Mouse (Mus musculus) ES-E14 (cell line): ENCODE data around the gene Dcun1d2. TPM values are rescaled to one million over a fixed set of nuclear protein-coding genes. Genes with fewer than 3 reads are reported as not detected.

Experiments
- DNase-seq: peaks from one replicate; pipeline ENCODE4 v3.0.0-alpha.2; 2013; ENCODE audit warnings: low read depth, low spot score
- H3K27ac ChIP-seq: 2 replicates; pipeline ENCODE4 v1.5.1; 2012; ENCODE audit warnings: low read depth, mild to moderate bottlenecking, low read length, moderate library complexity, mixed read lengths; ENCODE audit not compliant: poor library complexity, insufficient read depth, severe bottlenecking
- H3K36me3 ChIP-seq: 2 replicates; pipeline ENCODE4 v1.6.1; 2012; ENCODE audit warnings: mild to moderate bottlenecking, low read length, moderate library complexity, mixed read lengths; ENCODE audit not compliant: control insufficient read depth, poor library complexity, insufficient read depth, severe bottlenecking
- H3K4me1 ChIP-seq, 2 experiments: fragments of 150-350 bp in 1 of 2; sonication (generic) in 1 of 2; 2 replicates each; pipeline ENCODE4 v1.6.1; 2012; ENCODE audit warnings: low read length in 2 of 2, mild to moderate bottlenecking in 1 of 2, mixed read lengths in 1 of 2; ENCODE audit not compliant: control insufficient read depth in 2 of 2, insufficient read depth in 2 of 2, poor library complexity in 1 of 2
- H3K4me3 ChIP-seq, 2 experiments: fragments of 150-350 bp in 1 of 2; sonication (generic) in 1 of 2; 2 replicates each; pipeline ENCODE4 v1.5.1; 2012; ENCODE audit warnings: low read length in 2 of 2, low read depth in 1 of 2, mild to moderate bottlenecking in 1 of 2, mixed read lengths in 1 of 2; ENCODE audit not compliant: insufficient read depth in 1 of 2, poor library complexity in 1 of 2, severe bottlenecking in 1 of 2
- H3K9ac ChIP-seq: 2 replicates; pipeline ENCODE4 v1.6.1; 2012; ENCODE audit warnings: low read depth, mild to moderate bottlenecking, low read length, mixed read lengths; ENCODE audit not compliant: poor library complexity, insufficient read depth, severe bottlenecking
- H3K9me3 ChIP-seq: fragments of 150-350 bp; sonication (generic); 2 replicates; pipeline ENCODE4 v1.6.1; 2012; ENCODE audit warnings: low read depth, mild to moderate bottlenecking, low read length; ENCODE audit not compliant: control insufficient read depth, insufficient read depth
- CHD2 ChIP-seq: IDR thresholded peaks from 2 replicates; pipeline ENCODE4 v1.6.1; 2014; ENCODE audit warnings: mild to moderate bottlenecking, low read depth, low read length, inconsistent platforms
- HCFC1 ChIP-seq: IDR thresholded peaks from 2 replicates; pipeline ENCODE4 v1.6.1; 2012; ENCODE audit warnings: low read length, inconsistent platforms, borderline replicate concordance; ENCODE audit not compliant: insufficient read depth
- MAFK ChIP-seq: IDR thresholded peaks from 2 replicates; pipeline ENCODE4 v1.6.1; 2014; ENCODE audit warnings: mild to moderate bottlenecking, low read depth, low read length, inconsistent platforms; ENCODE audit not compliant: insufficient read depth
- ZC3H11A ChIP-seq: IDR thresholded peaks from 2 replicates; pipeline ENCODE4 v1.6.1; 2012; ENCODE audit warnings: low read depth, mild to moderate bottlenecking, inconsistent platforms, low read length, borderline replicate concordance
- ZNF384 ChIP-seq: IDR thresholded peaks from 2 replicates; pipeline ENCODE4 v1.6.1; 2012; ENCODE audit warnings: low read depth, low read length, inconsistent platforms
- in situ Hi-C, 2 experiments: fragments of 600-800 bp; cut with MboI; formaldehyde crosslinking; loops; one replicate each; pipeline ENCODE4 v1.15.1; 2025; ENCODE audit warnings: low sequenced_read_pairs in 2 of 2, inconsistent platforms in 1 of 2; ENCODE audit not compliant: unreplicated experiment in 2 of 2
- total RNA-seq: library from RNA; depleted of rRNA; stranded (reverse); fragments of 300-350 nt; gene quantifications from 2 replicates; pipeline ENCODE4 v1.2.3, GENCODE M21; 2012

The Dcun1d2 gene
- total RNA-seq, 1 experiment = 12.3 TPM

DNA sequence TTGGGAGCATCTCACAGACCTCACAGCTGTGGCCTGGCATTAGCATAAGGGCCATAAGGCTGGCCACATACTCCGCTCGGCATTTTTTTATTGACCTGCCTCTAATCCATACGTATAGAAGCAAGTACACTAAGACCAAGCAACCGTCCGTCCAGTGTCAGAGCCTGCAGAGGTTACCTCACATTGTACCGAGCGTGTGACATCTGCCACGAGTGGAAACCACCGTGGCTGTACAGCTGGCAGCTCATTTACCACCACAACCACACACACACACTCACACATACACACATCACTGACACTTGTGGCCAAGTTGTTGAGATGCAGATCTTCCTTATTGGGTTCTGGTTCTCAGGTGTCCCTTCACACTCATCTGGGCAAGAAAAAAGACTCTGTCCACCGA lies 28.7 kb upstream of the Dcun1d2 start:
- in situ Hi-C loops = no loop called here
- H3K4me1 ChIP-seq = peaks cover 0 to 2% of the 10 kb centered on the region in 2 experiments; a peak in 1 of 4 replicates
- H3K9me3 ChIP-seq = no peaks in the 10 kb centered on the region
- H3K36me3 ChIP-seq = no peaks in the 10 kb centered on the region; the same call in 1 of the 2 replicates
- H3K27ac ChIP-seq = no peak overlapping the region
- no peak for DNase-seq
- H3K9ac ChIP-seq = no peak overlapping the region
- TF ChIP-seq CHD2 = no peak
- no peak for TF ChIP-seq HCFC1
- TF ChIP-seq MAFK = no peak
- TF ChIP-seq ZNF384 = no peak
- no peak for TF ChIP-seq ZC3H11A
- H3K4me3 ChIP-seq = no peak overlapping the region

DNA sequence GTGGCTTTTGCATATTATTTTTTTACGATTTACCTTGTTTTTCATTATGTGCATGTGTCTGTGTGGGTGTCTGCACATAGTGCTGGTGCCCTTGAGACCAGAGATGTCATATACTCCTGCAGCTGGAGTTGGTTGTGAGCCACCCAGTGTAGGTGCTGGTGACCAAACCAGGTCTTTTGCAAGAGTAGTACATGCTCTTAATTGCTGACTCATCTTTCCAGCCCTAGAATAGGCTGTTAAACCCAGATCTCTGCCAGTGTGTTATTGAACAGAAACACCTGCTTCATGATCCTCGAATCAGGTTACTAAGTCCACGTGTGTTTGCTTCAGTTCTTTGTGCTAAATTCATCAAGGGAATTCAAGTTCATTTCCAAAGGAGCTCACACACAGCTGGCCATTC lies 27.0 kb upstream of the Dcun1d2 start:
- Histone ChIP-seq H3K36me3 (no peaks in the 10 kb centered on the region; the same call in 1 of the 2 replicates), H3K4me3 (no peak overlapping the region), H3K9ac (no peak overlapping the region), H3K27ac (no peak overlapping the region), H3K9me3 (no peaks in the 10 kb centered on the region), H3K4me1 (peaks cover 0 to 2% of the 10 kb centered on the region in 2 experiments; a peak in 1 of 4 replicates)
- in situ Hi-C loops = no loop called here
- TF ChIP-seq MAFK (no peak), ZC3H11A (no peak), CHD2 (no peak), ZNF384 (no peak), HCFC1 (no peak)
- DNase-seq = no peak

GRCm38 (mm10) chr8:13306916-13307315 lies 19.0 kb upstream of the Dcun1d2 start:
- no peak overlapping the region for H3K27ac ChIP-seq
- TF ChIP-seq CHD2 (no peak), HCFC1 (no peak), ZC3H11A (no peak), MAFK (no peak), ZNF384 (no peak)
- no peak overlapping the region for H3K9ac ChIP-seq
- no peak for DNase-seq
- in situ Hi-C loops = no loop called here
- H3K36me3 ChIP-seq = no peaks in the 10 kb centered on the region; the same call in 1 of the 2 replicates
- no peak overlapping the region for H3K4me3 ChIP-seq
- H3K9me3 ChIP-seq = no peaks in the 10 kb centered on the region
- no peaks in the 10 kb centered on the region for H3K4me1 ChIP-seq

DNA sequence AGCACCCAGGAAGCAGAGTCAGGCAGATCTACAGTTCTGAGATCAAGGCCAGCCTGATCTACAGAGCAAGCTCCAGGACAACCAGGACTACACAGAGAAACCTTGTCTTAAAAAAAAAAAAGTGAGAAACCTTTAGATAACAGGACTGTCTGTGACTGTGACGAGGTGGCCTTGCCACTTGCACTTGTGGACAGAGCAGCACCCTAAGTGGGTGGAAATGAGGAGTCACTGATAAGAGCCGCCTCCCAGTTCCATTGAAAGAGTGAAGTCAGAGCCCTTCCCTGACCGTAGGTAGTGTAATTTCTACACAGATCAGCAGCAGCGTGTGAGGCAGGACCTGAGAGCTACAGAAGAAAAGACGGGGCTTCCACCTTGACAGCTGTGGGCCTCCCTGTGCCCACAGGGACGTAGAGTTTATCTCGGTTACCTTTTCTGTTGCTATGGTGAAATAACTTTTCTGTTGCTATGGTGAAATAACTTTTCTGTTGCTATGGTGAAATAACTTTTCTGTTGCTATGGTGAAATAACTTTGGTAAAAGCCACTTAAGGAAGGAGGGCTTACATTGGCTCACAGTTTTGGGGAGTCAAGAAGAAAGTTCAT lies 18.5 kb upstream of the Dcun1d2 start:
- TF ChIP-seq CHD2 = no peak
- no peak overlapping the region for H3K27ac ChIP-seq

GRCm38 (mm10) chr8:13305884-13306283 lies 18.0 kb upstream of the Dcun1d2 start:
- no peak overlapping the region for H3K4me3 ChIP-seq
- H3K9ac ChIP-seq = no peak overlapping the region
- DNase-seq = no peak
- TF ChIP-seq CHD2 = no peak
- no peak for TF ChIP-seq HCFC1
- no peak for TF ChIP-seq MAFK
- no peak for TF ChIP-seq ZC3H11A
- no peak for TF ChIP-seq ZNF384
- in situ Hi-C loops = no loop called here
- H3K4me1 ChIP-seq = no peaks in the 10 kb centered on the region
- H3K27ac ChIP-seq = no peak overlapping the region
- no peaks in the 10 kb centered on the region for H3K9me3 ChIP-seq
- H3K36me3 ChIP-seq = no peaks in the 10 kb centered on the region; the same call in 1 of the 2 replicates

More for the DNA sequence above, 18.5 kb upstream of the Dcun1d2 start:
- H3K9me3 ChIP-seq = no peaks in the 10 kb centered on the region
- H3K36me3 ChIP-seq = no peaks in the 10 kb centered on the region; the same call in 1 of the 2 replicates
- no peak overlapping the region for H3K4me3 ChIP-seq
- in situ Hi-C loops = no loop called here
- DNase-seq = no peak
- no peaks in the 10 kb centered on the region for H3K4me1 ChIP-seq
- no peak overlapping the region for H3K9ac ChIP-seq
